Mouse (Mus musculus): ENCODE data around the gene AC134908.4.

GRCm38 (mm10) chr17:25769331-25769730 lies 26.1 kb downstream of the AC134908.4 start:
- TF ChIP-seq ZC3H11A (IDR thresholded peaks at IDR 0.05; ENCODE audit: borderline replicate concordance, low read depth, low read length) (no peak), HCFC1 (IDR thresholded peaks at IDR 0.05; ENCODE audit: borderline replicate concordance, insufficient read depth, low read length) (no peak), CHD2 (IDR thresholded peaks at IDR 0.05; ENCODE audit: low read depth, low read length) (no peak)

Data from ES-E14 (cell line).